Mouse (Mus musculus) CD4-positive helper T cell, adult 2 months (primary cell): ENCODE measurements around the gene Vmn2r76.
"Not testable (repeated sequence)": the region's sequence is repeated elsewhere in the genome, so short reads cannot be mapped to it uniquely, and the experiment has no call there.

Experiments used
- DNase-seq: peaks from one replicate; pipeline ENCODE4 v3.0.0-alpha.2; 2012; ENCODE audit warnings: low read depth, missing footprints, low spot score

Vmn2r76 gene

DNA sequence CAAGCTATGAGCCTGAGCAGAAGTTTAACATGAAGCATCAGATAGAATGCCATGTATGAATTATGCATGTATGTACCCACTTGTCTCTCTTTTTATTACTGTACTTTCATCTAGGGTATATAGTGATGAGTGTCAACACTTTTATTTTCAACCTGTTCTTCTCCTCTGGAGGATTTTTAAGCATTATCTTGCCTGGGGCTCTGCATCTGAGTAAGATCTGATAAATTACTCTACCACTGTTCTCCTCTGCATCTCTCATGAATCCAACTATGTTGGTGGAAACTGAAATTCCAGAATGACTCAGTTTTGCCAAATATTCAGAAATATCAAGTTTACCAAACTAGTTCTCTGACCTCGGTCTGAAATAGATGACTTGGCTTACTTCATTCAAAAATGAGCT lies at the start of gene Vmn2r76:
TSS of gene Vmn2r76 (minus strand) at position 101 of the 400 bp plus-strand sequence.
- no peak for DNase-seq

- DNase-seq, result no peak
Measured at GRCm38 (mm10) chr7:86277072-86277471, 31.0 kb upstream of the Vmn2r76 start, which contains the start of gene Olfr310. TSS of gene Olfr310 (minus strand) at chr7:86277172.

DNA sequence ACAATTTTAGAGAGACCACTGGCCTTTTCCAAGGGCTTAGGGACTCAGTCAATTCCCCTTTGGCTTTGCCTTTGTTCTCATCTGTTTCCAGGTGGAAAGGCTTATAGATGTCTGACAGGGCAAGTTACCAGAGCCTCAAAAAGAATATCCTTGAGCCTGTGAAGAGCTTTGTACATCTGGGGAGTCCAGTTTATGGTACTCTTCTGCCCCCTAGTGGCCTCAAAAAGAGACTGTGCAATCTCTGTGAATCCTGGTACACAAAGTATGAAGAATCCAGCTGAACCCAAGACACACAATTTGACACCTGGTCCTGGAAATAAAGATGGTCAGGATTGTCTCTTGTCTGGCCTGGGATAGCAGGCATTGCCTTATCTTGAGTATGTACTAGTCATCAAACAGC lies 34.8 kb downstream of the Vmn2r76 start:
- no peak for DNase-seq

- not testable (repeated sequence) for DNase-seq
Measured at GRCm38 (mm10) chr7:86171678-86172077, 74.4 kb downstream of the Vmn2r76 start, which contains the start of gene Vmn2r75. TSS of gene Vmn2r75 (minus strand) at chr7:86171778.
